Mouse (Mus musculus) spleen, adult 18-20 months (tissue): ENCODE measurements around the gene Dpp6.

ENCODE experiments used
- DNase-seq, 2 experiments: peaks; one replicate each; pipeline ENCODE4 v3.0.0; 2022; ENCODE audit warnings: mixed read lengths in 2 of 2

Gene Dpp6

GRCm38 (mm10) chr5:26969941-26970590 is 153.1 kb downstream of the Dpp6 start:
- DNase-seq = no peak

- DNase-seq = no peak
Measured at GRCm38 (mm10) chr5:26973166-26973565, 156.2 kb downstream of the Dpp6 start.

GRCm38 (mm10) chr5:26979348-26979747 is 162.3 kb downstream of the Dpp6 start:
- DNase-seq = no peak

- no peak for DNase-seq
Measured at GRCm38 (mm10) chr5:26979755-26980154, 162.8 kb downstream of the Dpp6 start.

GRCm38 (mm10) chr5:26985114-26985513 is 168.1 kb downstream of the Dpp6 start:
- DNase-seq = no peak

- no peak for DNase-seq
Measured at GRCm38 (mm10) chr5:26991587-26991986, 174.6 kb downstream of the Dpp6 start.

GRCm38 (mm10) chr5:27003537-27003936 is 186.5 kb downstream of the Dpp6 start:
- no peak for DNase-seq

GRCm38 (mm10) chr5:27009157-27009556 is 192.2 kb downstream of the Dpp6 start:
- no peak for DNase-seq

- no peak for DNase-seq
Measured at GRCm38 (mm10) chr5:27010582-27010981, 193.6 kb downstream of the Dpp6 start.

- no peak for DNase-seq
Measured at GRCm38 (mm10) chr5:27018314-27018956, 201.4 kb downstream of the Dpp6 start.

GRCm38 (mm10) chr5:27028611-27029010 is 211.6 kb downstream of the Dpp6 start:
- no peak for DNase-seq

GRCm38 (mm10) chr5:27029784-27030183 is 212.8 kb downstream of the Dpp6 start:
- DNase-seq = no peak

- no peak for DNase-seq
Measured at GRCm38 (mm10) chr5:27034858-27035257, 217.9 kb downstream of the Dpp6 start.

GRCm38 (mm10) chr5:27035291-27035690 is 218.3 kb downstream of the Dpp6 start:
- no peak for DNase-seq

- DNase-seq = no peak
Measured at GRCm38 (mm10) chr5:27035891-27036290, 218.9 kb downstream of the Dpp6 start.

GRCm38 (mm10) chr5:27037796-27038195 is 220.8 kb downstream of the Dpp6 start:
- no peak for DNase-seq

- no peak for DNase-seq
Measured at GRCm38 (mm10) chr5:27048167-27048566, 231.2 kb downstream of the Dpp6 start.

GRCm38 (mm10) chr5:27048926-27049325 is 231.9 kb downstream of the Dpp6 start:
- DNase-seq = no peak

GRCm38 (mm10) chr5:27049341-27050091 is 232.5 kb downstream of the Dpp6 start:
- DNase-seq = no peak

- DNase-seq = no peak
Measured at GRCm38 (mm10) chr5:27051250-27051649, 234.2 kb downstream of the Dpp6 start.

GRCm38 (mm10) chr5:27052441-27052840 is 235.4 kb downstream of the Dpp6 start:
- no peak for DNase-seq

GRCm38 (mm10) chr5:27056436-27056835 is 239.4 kb downstream of the Dpp6 start:
- no peak for DNase-seq

- no peak for DNase-seq
Measured at GRCm38 (mm10) chr5:27060114-27060513, 243.1 kb downstream of the Dpp6 start.

GRCm38 (mm10) chr5:27063871-27064270 is 246.9 kb downstream of the Dpp6 start:
- no peak for DNase-seq
